Mouse (Mus musculus): ENCODE data around the gene Olfr45. TPM values are rescaled to one million over a fixed set of nuclear protein-coding genes. Genes with fewer than 3 reads are reported as not detected.
"Not testable (repeated sequence)": the region's sequence is repeated elsewhere in the genome, so short reads cannot be mapped to it uniquely, and the experiment has no call there.

Gene Olfr45
- not detected in 2 replicates for total RNA-seq (2012; rRNA removed)

DNA sequence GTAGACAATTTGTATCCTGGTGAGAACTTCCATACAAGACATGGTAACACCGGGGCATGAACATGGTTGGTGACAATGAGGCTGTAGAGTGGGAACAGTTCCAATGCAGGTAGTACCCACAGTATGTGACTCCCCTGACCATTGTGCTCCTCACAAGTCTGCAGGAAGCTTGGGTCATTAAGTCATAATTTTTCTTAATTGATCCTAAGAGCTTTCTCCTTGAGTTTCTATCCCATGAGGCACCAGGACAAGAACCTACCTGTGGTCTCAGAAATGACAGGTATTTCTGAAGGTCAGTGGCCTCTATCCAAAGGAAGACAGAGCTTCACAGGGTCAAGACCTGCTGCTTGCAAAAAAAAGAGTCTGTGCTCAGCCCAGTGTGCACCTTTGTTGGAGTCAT lies at the start of gene Olfr45:
Olfr45 (plus strand) TSS at position 301 of the 400 bp plus-strand sequence.
- no peak for TF ChIP-seq CHD2 (IDR thresholded peaks at IDR 0.05; ENCODE audit: low read depth, low read length)
- no peak for TF ChIP-seq MAFK (IDR thresholded peaks at IDR 0.05; ENCODE audit: insufficient read depth, low read depth, low read length)
- TF ChIP-seq ZNF384 (IDR thresholded peaks at IDR 0.05; ENCODE audit: low read depth, low read length), result no peak
- no peak for TF ChIP-seq ZC3H11A (IDR thresholded peaks at IDR 0.05; ENCODE audit: borderline replicate concordance, low read depth, low read length)
- H3K27ac ChIP-seq (ENCODE audit: insufficient read depth, low read depth, low read length, poor library complexity, severe bottlenecking), result no peak within 1 kb of the TSS
- no peak for DNase-seq (ENCODE audit: low read depth, low spot score)

GRCm38 (mm10) chr7:140646152-140646551 lies 35.6 kb upstream of the Olfr45 start, which contains the start of gene Olfr53:
Olfr53 (plus strand) TSS chr7:140646452.
- H3K9ac ChIP-seq (ENCODE audit: insufficient read depth, low read depth, low read length, poor library complexity, severe bottlenecking), result no peak within 1 kb of the TSS
- H3K36me3 ChIP-seq (ENCODE audit: control insufficient read depth, insufficient read depth, low read length, poor library complexity, severe bottlenecking), result no peaks in the 10 kb centered on the region
- in situ Hi-C loops (cut with MboI; ENCODE audit: low sequenced_read_pairs in 2 of 2, unreplicated experiment in 2 of 2), result no loop called here
- no peaks in the 10 kb centered on the region for H3K9me3 ChIP-seq (ENCODE audit: control insufficient read depth, insufficient read depth, low read depth, low read length)
- no peak within 1 kb of the TSS for H3K27ac ChIP-seq (ENCODE audit: insufficient read depth, low read depth, low read length, poor library complexity, severe bottlenecking)
- TF ChIP-seq MAFK (IDR thresholded peaks at IDR 0.05; ENCODE audit: insufficient read depth, low read depth, low read length), result no peak
- no peak for TF ChIP-seq ZC3H11A (IDR thresholded peaks at IDR 0.05; ENCODE audit: borderline replicate concordance, low read depth, low read length)
- no peak for TF ChIP-seq ZNF384 (IDR thresholded peaks at IDR 0.05; ENCODE audit: low read depth, low read length)
- no peak for TF ChIP-seq HCFC1 (IDR thresholded peaks at IDR 0.05; ENCODE audit: borderline replicate concordance, insufficient read depth, low read length)
- TF ChIP-seq CHD2 (IDR thresholded peaks at IDR 0.05; ENCODE audit: low read depth, low read length), result no peak
- H3K4me1 ChIP-seq (ENCODE audit: control insufficient read depth in 2 of 2, insufficient read depth in 2 of 2, low read length in 2 of 2, poor library complexity in 1 of 2), result no peaks in the 10 kb centered on the region
- no peak for DNase-seq (ENCODE audit: low read depth, low spot score)
- H3K4me3 ChIP-seq (ENCODE audit: insufficient read depth in 1 of 2, low read depth in 1 of 2, low read length in 2 of 2, poor library complexity in 1 of 2, severe bottlenecking in 1 of 2), result no peak within 1 kb of the TSS

More for the DNA sequence above, at the start of gene Olfr45:
- Histone ChIP-seq H3K9me3 (ENCODE audit: control insufficient read depth, insufficient read depth, low read depth, low read length) (no peaks in the 10 kb centered on the region; the same call in 1 of the 2 replicates), H3K4me1 (ENCODE audit: control insufficient read depth in 2 of 2, insufficient read depth in 2 of 2, low read length in 2 of 2, poor library complexity in 1 of 2) (0 out of 4 replicates have a peak, but pooled peaks cover 0 to 1% of the 10 kb centered on the region in 2 experiments), H3K9ac (ENCODE audit: insufficient read depth, low read depth, low read length, poor library complexity, severe bottlenecking) (no peak within 1 kb of the TSS), H3K36me3 (ENCODE audit: control insufficient read depth, insufficient read depth, low read length, poor library complexity, severe bottlenecking) (no peaks in the 10 kb centered on the region), H3K4me3 (ENCODE audit: insufficient read depth in 1 of 2, low read depth in 1 of 2, low read length in 2 of 2, poor library complexity in 1 of 2, severe bottlenecking in 1 of 2) (no peak within 1 kb of the TSS)
- in situ Hi-C loops (cut with MboI; ENCODE audit: low sequenced_read_pairs in 2 of 2, unreplicated experiment in 2 of 2), result no loop called here

DNA sequence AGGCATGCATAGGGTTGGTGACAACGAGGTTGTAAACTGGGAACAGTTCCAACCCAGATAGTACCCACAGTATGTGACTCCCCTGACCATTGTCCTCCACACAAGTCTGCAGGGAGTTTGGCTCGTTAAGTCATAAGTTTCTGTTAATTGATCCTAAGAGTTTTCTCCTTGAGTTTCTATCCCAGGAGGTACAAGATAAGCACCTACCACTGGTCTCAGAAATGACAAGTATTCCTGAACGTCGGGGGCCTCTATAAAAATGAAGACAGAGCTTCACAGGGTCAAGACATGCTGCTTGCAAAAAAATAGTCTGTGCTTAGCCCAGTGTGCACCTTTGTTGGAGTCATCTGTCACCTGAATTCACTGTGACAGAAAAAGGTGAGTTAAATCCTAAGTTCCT lies 22.1 kb upstream of the Olfr45 start, which contains the start of gene Olfr539:
Olfr539 (plus strand) TSS at position 301 of the 400 bp plus-strand sequence.
- no peak within 1 kb of the TSS for H3K27ac ChIP-seq (ENCODE audit: insufficient read depth, low read depth, low read length, poor library complexity, severe bottlenecking)
- in situ Hi-C loops (cut with MboI; ENCODE audit: low sequenced_read_pairs in 2 of 2, unreplicated experiment in 2 of 2), result no loop called here
- no peaks in the 10 kb centered on the region for H3K4me1 ChIP-seq (ENCODE audit: control insufficient read depth in 2 of 2, insufficient read depth in 2 of 2, low read length in 2 of 2, poor library complexity in 1 of 2)
- TF ChIP-seq CHD2 (IDR thresholded peaks at IDR 0.05; ENCODE audit: low read depth, low read length), result no peak
- no peak for TF ChIP-seq ZNF384 (IDR thresholded peaks at IDR 0.05; ENCODE audit: low read depth, low read length)
- no peak for TF ChIP-seq ZC3H11A (IDR thresholded peaks at IDR 0.05; ENCODE audit: borderline replicate concordance, low read depth, low read length)
- no peak for TF ChIP-seq HCFC1 (IDR thresholded peaks at IDR 0.05; ENCODE audit: borderline replicate concordance, insufficient read depth, low read length)
- no peak for TF ChIP-seq MAFK (IDR thresholded peaks at IDR 0.05; ENCODE audit: insufficient read depth, low read depth, low read length)
- no peak for DNase-seq (ENCODE audit: low read depth, low spot score)
- no peak within 1 kb of the TSS for H3K9ac ChIP-seq (ENCODE audit: insufficient read depth, low read depth, low read length, poor library complexity, severe bottlenecking)
- no peaks in the 10 kb centered on the region for H3K9me3 ChIP-seq (ENCODE audit: control insufficient read depth, insufficient read depth, low read depth, low read length)
- H3K4me3 ChIP-seq (ENCODE audit: insufficient read depth in 1 of 2, low read depth in 1 of 2, low read length in 2 of 2, poor library complexity in 1 of 2, severe bottlenecking in 1 of 2), result no peak within 1 kb of the TSS
- H3K36me3 ChIP-seq (ENCODE audit: control insufficient read depth, insufficient read depth, low read length, poor library complexity, severe bottlenecking), result no peaks in the 10 kb centered on the region

DNA sequence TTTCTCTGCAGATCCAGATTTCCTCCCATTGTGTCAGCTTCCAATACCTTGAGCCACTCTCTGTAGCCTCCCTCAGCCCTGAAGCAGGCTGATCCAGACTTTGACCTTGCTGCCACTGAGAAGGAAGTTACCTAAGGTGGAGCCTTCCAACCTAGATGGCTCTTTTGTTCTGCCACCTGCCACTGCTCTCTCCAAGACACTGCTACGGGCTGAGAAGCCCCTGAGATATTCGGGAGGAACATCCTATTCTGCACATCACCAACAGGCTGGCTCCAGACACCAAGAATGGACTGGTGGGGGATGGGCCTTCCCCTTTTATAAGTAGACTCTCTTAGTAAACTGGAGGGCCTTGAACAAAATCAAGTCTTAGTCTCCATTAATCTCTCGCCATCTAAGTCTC lies 11.1 kb upstream of the Olfr45 start:
- H3K27ac ChIP-seq (ENCODE audit: insufficient read depth, low read depth, low read length, poor library complexity, severe bottlenecking); in situ Hi-C loops (cut with MboI; ENCODE audit: low sequenced_read_pairs in 2 of 2, unreplicated experiment in 2 of 2); H3K36me3 ChIP-seq (ENCODE audit: control insufficient read depth, insufficient read depth, low read length, poor library complexity, severe bottlenecking); DNase-seq (ENCODE audit: low read depth, low spot score); H3K4me3 ChIP-seq (ENCODE audit: insufficient read depth in 1 of 2, low read depth in 1 of 2, low read length in 2 of 2, poor library complexity in 1 of 2, severe bottlenecking in 1 of 2); H3K9me3 ChIP-seq (ENCODE audit: control insufficient read depth, insufficient read depth, low read depth, low read length); H3K9ac ChIP-seq (ENCODE audit: insufficient read depth, low read depth, low read length, poor library complexity, severe bottlenecking): not testable (repeated sequence)
- peaks cover 3 to 12% of the 10 kb centered on the region in 2 experiments; a peak in 2 of 4 replicates for H3K4me1 ChIP-seq (ENCODE audit: control insufficient read depth in 2 of 2, insufficient read depth in 2 of 2, low read length in 2 of 2, poor library complexity in 1 of 2)

DNA sequence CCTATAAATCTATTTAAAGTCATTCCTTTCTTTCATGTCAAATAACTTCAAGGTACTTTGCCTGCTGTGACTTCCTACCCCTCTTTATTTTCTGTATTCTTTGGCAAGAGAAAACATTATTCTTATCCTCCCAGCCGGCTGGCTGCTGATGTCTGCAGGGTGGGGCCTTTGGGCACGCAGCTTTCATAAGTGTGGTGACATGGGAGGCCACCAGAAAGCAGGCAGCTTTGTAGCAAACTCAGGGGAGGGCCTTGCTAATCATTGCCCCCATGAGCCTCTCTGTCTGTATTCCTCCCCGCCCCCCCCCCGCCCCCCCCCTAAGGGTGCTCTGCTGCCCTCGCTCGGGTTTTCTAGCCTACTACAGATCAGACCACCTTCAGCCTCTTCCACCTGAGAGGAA lies 5.9 kb upstream of the Olfr45 start:
- DNase-seq (ENCODE audit: low read depth, low spot score), result no peak
- no peaks in the 10 kb centered on the region; the same call in 1 of the 2 replicates for H3K9me3 ChIP-seq (ENCODE audit: control insufficient read depth, insufficient read depth, low read depth, low read length)
- peak overlapping the region; percentile 52 to 60; a peak in 2 of 4 replicates for H3K4me3 ChIP-seq (ENCODE audit: insufficient read depth in 1 of 2, low read depth in 1 of 2, low read length in 2 of 2, poor library complexity in 1 of 2, severe bottlenecking in 1 of 2)
- H3K9ac ChIP-seq (ENCODE audit: insufficient read depth, low read depth, low read length, poor library complexity, severe bottlenecking), result 0 out of 2 replicates have a peak overlapping the region, but pooled peaks have one; percentile 31
- H3K4me1 ChIP-seq (ENCODE audit: control insufficient read depth in 2 of 2, insufficient read depth in 2 of 2, low read length in 2 of 2, poor library complexity in 1 of 2), result peaks cover 7 to 11% of the 10 kb centered on the region in 2 experiments; a peak in 2 of 4 replicates
- H3K27ac ChIP-seq (ENCODE audit: insufficient read depth, low read depth, low read length, poor library complexity, severe bottlenecking), result no peak overlapping the region
- TF ChIP-seq CHD2 (IDR thresholded peaks at IDR 0.05; ENCODE audit: low read depth, low read length), result no peak
- TF ChIP-seq ZC3H11A (IDR thresholded peaks at IDR 0.05; ENCODE audit: borderline replicate concordance, low read depth, low read length), result no peak
- TF ChIP-seq HCFC1 (IDR thresholded peaks at IDR 0.05; ENCODE audit: borderline replicate concordance, insufficient read depth, low read length), result no peak
- no peak for TF ChIP-seq ZNF384 (IDR thresholded peaks at IDR 0.05; ENCODE audit: low read depth, low read length)
- TF ChIP-seq MAFK (IDR thresholded peaks at IDR 0.05; ENCODE audit: insufficient read depth, low read depth, low read length), result no peak
- in situ Hi-C loops (cut with MboI; ENCODE audit: low sequenced_read_pairs in 2 of 2, unreplicated experiment in 2 of 2), result no loop called here
- no peaks in the 10 kb centered on the region for H3K36me3 ChIP-seq (ENCODE audit: control insufficient read depth, insufficient read depth, low read length, poor library complexity, severe bottlenecking)

- H3K4me1 ChIP-seq (ENCODE audit: control insufficient read depth in 2 of 2, insufficient read depth in 2 of 2, low read length in 2 of 2, poor library complexity in 1 of 2); DNase-seq (ENCODE audit: low read depth, low spot score); H3K9ac ChIP-seq (ENCODE audit: insufficient read depth, low read depth, low read length, poor library complexity, severe bottlenecking); in situ Hi-C loops (cut with MboI; ENCODE audit: low sequenced_read_pairs in 2 of 2, unreplicated experiment in 2 of 2); H3K9me3 ChIP-seq (ENCODE audit: control insufficient read depth, insufficient read depth, low read depth, low read length); H3K27ac ChIP-seq (ENCODE audit: insufficient read depth, low read depth, low read length, poor library complexity, severe bottlenecking); H3K36me3 ChIP-seq (ENCODE audit: control insufficient read depth, insufficient read depth, low read length, poor library complexity, severe bottlenecking); H3K4me3 ChIP-seq (ENCODE audit: insufficient read depth in 1 of 2, low read depth in 1 of 2, low read length in 2 of 2, poor library complexity in 1 of 2, severe bottlenecking in 1 of 2): not testable (repeated sequence)
Measured at GRCm38 (mm10) chr7:140679591-140679990, 2.2 kb upstream of the Olfr45 start.

All from ES-E14 (cell line).